Comparison of ENCODE assay signal across 28 mouse cellular contexts in genomic region chr9:73030443-73030842, GRCm38 (mm10). TPM values are rescaled to one million over a fixed set of nuclear protein-coding genes. Genes with fewer than 3 reads are reported as not detected.
A peak's percentile ranks its signal among the peaks of the same experiment; 100 is the strongest.
DNase-seq lines count a peak whose midpoint lies in the region; ATAC-seq and TF ChIP-seq lines count a peak whose summit lies in the region.
"Had no signal": no experiment of that assay in that cellular context is flagged by ENCODE, and none has a peak within 500 bp of the region (broad histone marks: within the 10 kb centered on the region; RNA-seq: fewer than 3 reads in every experiment).

No protein-coding gene starts in this region.

- no peak overlapping the region for H3K9ac ChIP-seq in forebrain, embryonic 11.5 days (ENCODE audit: low read length)
- H3K9ac ChIP-seq: embryonic facial prominence, embryonic 13.5 days; embryonic facial prominence, embryonic 15.5 days; forebrain, embryonic 15.5 days; forebrain, postnatal 0 days had no signal

- peaks cover 2% of the 10 kb centered on the region; the same call in 1 of the 2 replicates for H3K4me1 ChIP-seq in bone marrow, adult 2 months (ENCODE audit: control insufficient read depth, insufficient read depth, low read length)
- H3K4me1 ChIP-seq in forebrain, embryonic 11.5 days (replicated peaks; ENCODE audit: control insufficient read depth, insufficient read depth, low read length): no peaks in the 10 kb centered on the region
- H3K4me1 ChIP-seq: embryonic facial prominence, embryonic 13.5 days; embryonic facial prominence, embryonic 15.5 days had no signal

- H3K4me3 ChIP-seq in bone marrow, adult 2 months (replicated peaks; ENCODE audit: control insufficient read depth, low read depth, low read length): no peak overlapping the region
- no peak overlapping the region for H3K4me3 ChIP-seq in forebrain, embryonic 11.5 days (ENCODE audit: low read depth, low read length)
- H3K4me3 ChIP-seq: embryonic facial prominence, embryonic 13.5 days; embryonic facial prominence, embryonic 15.5 days; erythroblast, embryonic 14.5 days; forebrain, embryonic 10.5 days; forebrain, embryonic 13.5 days; forebrain, embryonic 15.5 days had no signal

- TF ChIP-seq POLR2A in bone marrow, adult 2 months (IDR thresholded peaks at IDR 0.05; ENCODE audit: borderline replicate concordance, control insufficient read depth, low read depth, low read length): no peak

- DNase-seq in 416B (ENCODE audit: low read depth): peak; percentile 50
- no peak for DNase-seq in heart, adult 8-10 months (ENCODE audit: low spot score)
- no peak for DNase-seq in right cerebral cortex, postnatal 14 days
- no peak for DNase-seq in forebrain, embryonic 11.5 days (ENCODE audit: low spot score)
- DNase-seq: adrenal gland, adult 8-10 months; adrenal gland, postnatal 14 days; adrenal gland, postnatal 36 days; B cell, adult 2 months; cerebellum, adult 11 months; cerebellum, adult 18-20 months; cerebellum, adult 9-11 months; cerebellum, postnatal 14 days; cerebellum, postnatal 36 days; embryo, embryonic 11 days; forebrain, postnatal 0 days had no signal

- WGBS in bone marrow, adult 2 months: 49% methylated on average over 1 of the region's 1 CpGs
- 86% methylated on average over 1 of the region's 1 CpGs for WGBS in forebrain, embryonic 11.5 days

- no peak overlapping the region for H3K4me2 ChIP-seq in forebrain, embryonic 11.5 days (ENCODE audit: low read depth, low read length, severe bottlenecking)
- H3K4me2 ChIP-seq: embryonic facial prominence, embryonic 13.5 days; embryonic facial prominence, embryonic 15.5 days; forebrain, embryonic 13.5 days; forebrain, embryonic 15.5 days had no signal

- peak overlapping the region; percentile 26; the same call in 1 of the 2 replicates for H3K27ac ChIP-seq in bone marrow, adult 2 months (ENCODE audit: control insufficient read depth, insufficient read depth, low read depth, low read length, poor library complexity)
- H3K27ac ChIP-seq in forebrain, embryonic 11.5 days (ENCODE audit: low read depth, low read length): no peak overlapping the region
- H3K27ac ChIP-seq: embryonic facial prominence, embryonic 13.5 days; embryonic facial prominence, embryonic 15.5 days; forebrain, embryonic 10.5 days; forebrain, embryonic 13.5 days; forebrain, embryonic 15.5 days had no signal

- no peak for TF ChIP-seq CTCF in bone marrow, adult 2 months (IDR thresholded peaks at IDR 0.05; ENCODE audit: control insufficient read depth, insufficient read depth, low read length)

- ATAC-seq in megakaryocyte, adult 5-6 weeks (ENCODE audit: poor library complexity, severe bottlenecking): peak; percentile 84
- ATAC-seq in forebrain, embryonic 11.5 days (replicated peaks; ENCODE audit: low FRiP score): no peak
- ATAC-seq: activated CD4-positive, CD25-positive, alpha-beta regulatory T cell, adult 4 months; CD4-positive, CD25-positive, alpha-beta regulatory T cell, adult 4 months; forebrain, embryonic 13.5 days; forebrain, embryonic 15.5 days; forebrain, postnatal 0 days; Patski had no signal

- no peaks in the 10 kb centered on the region for H3K27me3 ChIP-seq in forebrain, embryonic 11.5 days (ENCODE audit: control insufficient read depth, insufficient read depth, low read length)
- H3K27me3 ChIP-seq: CH12.LX; embryonic facial prominence, embryonic 13.5 days; embryonic facial prominence, embryonic 15.5 days; forebrain, embryonic 13.5 days; forebrain, embryonic 15.5 days; Patski had no signal

- no peaks in the 10 kb centered on the region for H3K9me3 ChIP-seq in forebrain, embryonic 11.5 days (ENCODE audit: control insufficient read depth, low read length)
- H3K9me3 ChIP-seq: embryonic facial prominence, embryonic 13.5 days; embryonic facial prominence, embryonic 15.5 days; forebrain, embryonic 10.5 days; forebrain, embryonic 13.5 days; forebrain, embryonic 15.5 days; G1E had no signal

- H3K36me3 ChIP-seq in forebrain, embryonic 11.5 days (ENCODE audit: control insufficient read depth, insufficient read depth, low read length): no peaks in the 10 kb centered on the region; the same call in 1 of the 2 replicates

RNA-seq across cellular contexts. Expression of gene Pigb, which starts 9.7 kb away (rescaled TPM):
- polyA plus RNA-seq in bone marrow, adult 2 months (2011; ENCODE audit: insufficient read depth, insufficient read length, low replicate concordance, missing spikeins): 2.3 and 4.3 TPM in 2 replicates
- 24.1 and 25.4 TPM in 2 replicates for total RNA-seq in megakaryocyte, adult 5-6 weeks (2015)
- 5.1 TPM in 2 replicates for total RNA-seq in megakaryocyte, adult 5-6 weeks (2017)
- total RNA-seq in heart, adult 8-10 months (2022): 1 to 10 TPM; 1.9 to 3.3 (median 2.6) TPM
- polyA plus RNA-seq in forebrain, embryonic 11.5 days (2014; fragmentation: Nextera tagmentation; extraction: Ambion mirVana): 15.8 and 19.8 TPM in 2 replicates

RNA-seq across cellular contexts. Expression of gene Rab27a, which starts 14.2 kb away (rescaled TPM):
- polyA plus RNA-seq in bone marrow, adult 2 months (2011; ENCODE audit: insufficient read depth, insufficient read length, low replicate concordance, missing spikeins): 14.0 and 33.6 TPM in 2 replicates
- 55.5 and 58.9 TPM in 2 replicates for total RNA-seq in megakaryocyte, adult 5-6 weeks (2015)
- 154 and 155 TPM in 2 replicates for total RNA-seq in megakaryocyte, adult 5-6 weeks (2017)
- 1 to 10 TPM; 4.3 to 7.0 (median 5.1) TPM for total RNA-seq in heart, adult 8-10 months (2022)
- polyA plus RNA-seq in forebrain, embryonic 11.5 days (2014; fragmentation: Nextera tagmentation; extraction: Ambion mirVana): 0.67 and 0.79 TPM in 2 replicates

RNA-seq across cellular contexts. Expression of gene Ccpg1, which starts 45.2 kb away (rescaled TPM):
- polyA plus RNA-seq in bone marrow, adult 2 months (2011; ENCODE audit: insufficient read depth, insufficient read length, low replicate concordance, missing spikeins): 22.6 and 65.3 TPM in 2 replicates
- total RNA-seq in megakaryocyte, adult 5-6 weeks (2015): 74.2 and 85.3 TPM in 2 replicates
- 168 and 169 TPM in 2 replicates for total RNA-seq in megakaryocyte, adult 5-6 weeks (2017)
- total RNA-seq in heart, adult 8-10 months (2022): 100 to 1,000 TPM in 1 of 4 experiments, 10 to 100 TPM in 3; 88.1 to 113 (median 97.9) TPM
- 19.6 and 20.4 TPM in 2 replicates for polyA plus RNA-seq in forebrain, embryonic 11.5 days (2014; fragmentation: Nextera tagmentation; extraction: Ambion mirVana)

RNA-seq across cellular contexts. Expression of gene Ccpg1os, which starts 45.3 kb away (rescaled TPM):
- 1.9 and 4.7 TPM in 2 replicates for polyA plus RNA-seq in bone marrow, adult 2 months (2011; ENCODE audit: insufficient read depth, insufficient read length, low replicate concordance, missing spikeins)
- total RNA-seq in megakaryocyte, adult 5-6 weeks (2015): 1.7 and 2.4 TPM in 2 replicates
- 1.1 and 4.9 TPM in 2 replicates for total RNA-seq in megakaryocyte, adult 5-6 weeks (2017)
- total RNA-seq in heart, adult 8-10 months (2022): 1 to 10 TPM; 6.4 to 7.9 (median 7.6) TPM
- polyA plus RNA-seq in forebrain, embryonic 11.5 days (2014; fragmentation: Nextera tagmentation; extraction: Ambion mirVana): 17.6 and 18.7 TPM in 2 replicates

Comparison
In these comparisons a context has a peak if more than half of its experiments do, and no peak if none do; other contexts are left out.
1. RNA of gene Rab27a, which starts 14.2 kb away (total RNA-seq): 55.5 to 155 TPM in megakaryocyte, adult 5-6 weeks; 4.3 to 7.0 TPM in heart, adult 8-10 months; every median in the first group is over 4 times any median in the second.